Mouse (Mus musculus) common myeloid progenitor, adult 5-6 weeks (primary cell): ENCODE measurements around the gene Ccdc155. TPM values are rescaled to one million over a fixed set of nuclear protein-coding genes. Genes with fewer than 3 reads are reported as not detected.

Source experiments
- ATAC-seq: replicated peaks from 2 replicates; pipeline ENCODE4 v1.8.0; 2016; ENCODE audit warnings: low read depth, mild to moderate bottlenecking, moderate TSS enrichment, inconsistent platforms; ENCODE audit not compliant: poor library complexity, severe bottlenecking
- total RNA-seq: library from RNA; stranded (forward); fragments of 200-1000, 187-1606 nt; gene quantifications from 2 replicates; pipeline ENCODE4 v1.2.3, GENCODE M21; 2017

Ccdc155 gene
- total RNA-seq, 1 experiment from 2014 or later: 0.18 TPM

- ATAC-seq: no peak
Measured at GRCm38 (mm10) chr7:45151303-45151702, 53.4 kb downstream of the Ccdc155 start.

GRCm38 (mm10) chr7:45150321-45150720 lies 54.4 kb downstream of the Ccdc155 start:
- ATAC-seq: no peak

- no peak for ATAC-seq
Measured at GRCm38 (mm10) chr7:45149545-45149944, 55.1 kb downstream of the Ccdc155 start.

- ATAC-seq: no peak
Measured at GRCm38 (mm10) chr7:45148534-45149098, 56.1 kb downstream of the Ccdc155 start.

- ATAC-seq: no peak
Measured at GRCm38 (mm10) chr7:45147899-45148298, 56.8 kb downstream of the Ccdc155 start.

GRCm38 (mm10) chr7:45147267-45147666 lies 57.4 kb downstream of the Ccdc155 start:
- no peak for ATAC-seq

- ATAC-seq: no peak
Measured at GRCm38 (mm10) chr7:45145460-45145859, 59.2 kb downstream of the Ccdc155 start.

- ATAC-seq: no peak
Measured at GRCm38 (mm10) chr7:45144368-45145174, 60.1 kb downstream of the Ccdc155 start.

- no peak for ATAC-seq
Measured at GRCm38 (mm10) chr7:45141914-45142313, 62.8 kb downstream of the Ccdc155 start.

- no peak for ATAC-seq
Measured at GRCm38 (mm10) chr7:45141319-45141718, 63.4 kb downstream of the Ccdc155 start.

- no peak for ATAC-seq
Measured at GRCm38 (mm10) chr7:45139904-45140723, 64.6 kb downstream of the Ccdc155 start.

GRCm38 (mm10) chr7:45138403-45138802 lies 66.3 kb downstream of the Ccdc155 start:
- no peak for ATAC-seq

GRCm38 (mm10) chr7:45137171-45138006 lies 67.3 kb downstream of the Ccdc155 start:
- peak; percentile 79 for ATAC-seq

- ATAC-seq: peak; percentile 50
Measured at GRCm38 (mm10) chr7:45135993-45136567, 68.6 kb downstream of the Ccdc155 start, which contains the start of the genes Gm45713 and Flt3l. TSS of gene Gm45713 (minus strand) at chr7:45136231. TSS of gene Flt3l (minus strand) at chr7:45136432.

GRCm38 (mm10) chr7:45135370-45135769 lies 69.3 kb downstream of the Ccdc155 start:
- no peak for ATAC-seq

- peak; percentile 33 for ATAC-seq
Measured at GRCm38 (mm10) chr7:45134544-45135026, 70.1 kb downstream of the Ccdc155 start.
